Mouse (Mus musculus) layer of hippocampus, postnatal 10 days (tissue): Measurements from ENCODE around the gene Gpr33. TPM values are rescaled to one million over a fixed set of nuclear protein-coding genes. Genes with fewer than 3 reads are reported as not detected.

ENCODE experiments used
- DNase-seq, 2 experiments: peaks; one replicate each; pipeline ENCODE4 v3.0.0; 2021; ENCODE audit warnings: low spot score in 2 of 2
- long read RNA-seq: library from polyadenylated mRNA; stranded (forward); transcript quantifications from one replicate; pipeline ENCODE4 v2.0.0, GENCODE M21; 2023
- total RNA-seq, 2 experiments: library from RNA; stranded (reverse); gene quantifications; 2 replicates each; pipeline ENCODE4 v1.2.3; 2021

The Gpr33 gene
- total RNA-seq = not detected
- long read RNA-seq = 0 reads

DNA sequence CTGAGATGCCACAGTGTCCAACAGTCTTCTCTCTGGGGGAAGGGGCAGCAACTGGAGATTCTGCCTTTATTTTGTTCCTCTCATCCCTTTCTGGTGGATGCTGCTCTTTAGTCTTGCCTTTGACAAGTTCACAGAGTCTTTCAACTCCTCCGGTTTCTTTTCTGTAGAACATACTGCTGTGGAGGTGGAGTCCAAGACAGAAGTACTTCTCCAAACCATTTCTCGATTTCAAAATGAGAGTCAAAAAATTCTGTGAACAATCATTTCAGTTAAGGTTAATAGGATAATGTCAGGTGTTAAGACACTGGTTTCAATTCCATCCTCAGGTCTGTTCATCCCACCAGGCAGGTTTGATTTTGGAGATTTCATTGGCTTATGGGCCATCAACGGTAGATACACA is at the start of gene Gpr33:
TSS of gene Gpr33 (minus strand) at position 101 of the 400 bp plus-strand sequence.
- DNase-seq = no peak

DNA sequence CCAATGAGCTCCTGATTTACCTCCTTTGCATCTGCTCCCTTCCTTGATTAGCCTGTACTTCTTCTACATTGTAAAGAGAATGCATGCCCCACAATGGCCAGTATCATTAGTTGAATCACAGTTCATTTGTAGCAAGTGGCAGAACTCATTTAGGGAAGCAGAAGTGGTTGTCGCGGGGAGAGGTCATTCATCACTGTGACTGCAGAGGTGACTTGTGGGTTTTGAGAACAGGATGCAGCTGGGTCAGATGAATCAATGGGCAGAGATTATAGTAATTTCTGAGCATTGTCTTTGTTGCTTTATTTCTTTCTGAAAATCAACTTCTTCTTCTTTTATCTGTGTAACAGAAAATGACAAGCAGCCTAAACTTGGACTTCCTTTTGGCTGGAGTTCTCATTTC is 21.5 kb upstream of the Gpr33 start:
- no peak for DNase-seq

DNA sequence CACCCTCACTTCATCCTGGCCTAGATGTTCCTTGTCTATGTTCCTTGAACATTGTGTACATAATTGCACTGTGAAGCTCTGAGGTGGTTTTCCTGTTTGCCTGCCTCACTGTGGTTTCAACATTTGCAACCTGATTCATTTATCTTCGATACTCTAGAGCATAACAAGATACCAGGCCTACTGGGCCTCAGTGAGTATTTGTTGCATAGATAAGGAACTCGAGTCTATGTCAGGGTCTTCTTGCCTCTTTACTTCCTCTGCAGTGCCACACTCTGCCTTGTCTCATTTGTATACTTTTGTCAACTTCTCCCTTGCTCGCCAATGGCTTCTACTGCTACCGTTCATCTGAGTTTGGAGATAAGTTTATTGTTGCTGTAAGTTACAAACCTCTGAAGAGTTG is 18.5 kb upstream of the Gpr33 start:
- no peak for DNase-seq

DNA sequence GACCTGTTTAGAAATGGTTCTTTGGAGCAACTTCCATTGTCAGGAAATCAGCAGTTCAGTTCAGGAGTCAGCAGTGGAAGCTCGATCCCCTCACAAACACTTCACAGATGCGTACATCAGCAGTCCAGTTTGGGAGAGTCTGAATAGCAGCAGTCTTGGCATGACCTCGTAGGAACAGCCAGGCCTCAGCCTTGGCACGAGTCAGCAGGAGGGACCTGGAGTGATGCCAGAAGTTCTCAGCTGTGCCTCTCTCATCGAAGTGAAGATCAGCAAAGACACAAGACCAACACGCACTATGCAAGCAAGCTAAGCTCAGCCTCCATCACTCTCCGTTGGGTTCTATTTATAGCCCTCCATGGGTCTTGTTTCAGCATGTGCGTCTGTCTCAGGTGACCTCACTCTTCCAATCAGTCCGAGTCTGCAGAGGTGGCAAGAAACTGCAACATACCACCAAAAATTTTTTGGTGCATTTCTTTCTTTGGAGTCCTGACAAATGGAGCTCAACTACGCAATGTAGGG is 15.0 kb upstream of the Gpr33 start:
- peak; percentile 22 to 28 for DNase-seq

DNA sequence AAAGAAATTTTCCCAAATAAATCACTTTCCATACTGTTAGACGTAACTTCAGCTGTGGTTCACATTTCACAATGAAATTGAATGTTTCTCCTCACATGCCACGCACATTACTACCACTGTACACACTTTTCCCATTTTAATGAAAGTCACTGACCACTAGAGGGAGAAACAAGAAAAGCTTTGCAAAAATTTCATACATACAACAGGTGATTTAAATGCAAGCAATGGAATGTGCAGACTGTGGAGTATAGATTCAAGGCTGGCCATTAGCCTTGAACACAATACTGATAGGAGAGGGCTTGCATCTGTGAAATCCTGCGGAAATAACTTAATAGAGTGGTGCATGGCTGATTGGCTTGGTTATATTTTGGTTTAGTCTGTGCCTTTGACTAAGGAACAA is 10.5 kb upstream of the Gpr33 start:
- no peak for DNase-seq

DNA sequence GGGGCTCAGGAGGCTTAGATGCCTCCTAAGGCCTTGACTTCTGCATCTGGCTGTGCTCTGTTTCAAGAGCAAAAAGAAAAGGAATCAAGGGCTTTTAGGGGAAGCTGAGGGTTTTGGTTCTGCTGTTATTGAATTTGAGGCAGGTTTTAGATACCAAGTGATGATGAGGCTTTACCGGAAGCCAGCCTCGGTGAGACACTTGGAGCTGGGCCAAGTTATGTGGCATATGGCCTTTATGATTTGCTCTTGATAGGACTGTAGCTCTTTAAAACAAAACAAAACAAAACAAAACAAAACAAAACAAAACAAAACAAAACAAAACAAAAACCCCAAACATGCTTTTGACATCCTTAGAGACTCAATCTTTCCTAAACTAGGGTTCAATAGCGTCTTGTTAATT is 7.1 kb upstream of the Gpr33 start:
- DNase-seq = no peak

DNA sequence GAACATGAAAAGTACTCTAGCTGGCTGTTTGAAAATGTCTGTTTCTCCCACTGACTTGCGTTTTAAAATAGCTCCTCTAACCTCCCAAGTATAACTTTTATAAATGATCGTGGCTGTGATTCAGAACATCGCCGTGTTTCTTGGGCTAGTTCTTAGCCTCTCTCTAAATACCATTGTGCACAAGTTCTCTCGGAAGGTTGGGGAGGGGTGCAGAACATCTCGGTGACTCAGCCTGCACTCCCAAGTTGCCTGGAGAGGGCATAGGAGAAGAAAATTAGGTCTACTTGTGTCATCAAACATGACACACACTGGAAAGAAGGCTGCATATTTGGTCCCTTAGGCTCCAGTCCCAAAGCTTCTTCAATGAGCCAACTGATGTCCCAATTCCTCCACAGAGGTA is 4.4 kb upstream of the Gpr33 start:
- DNase-seq = no peak

DNA sequence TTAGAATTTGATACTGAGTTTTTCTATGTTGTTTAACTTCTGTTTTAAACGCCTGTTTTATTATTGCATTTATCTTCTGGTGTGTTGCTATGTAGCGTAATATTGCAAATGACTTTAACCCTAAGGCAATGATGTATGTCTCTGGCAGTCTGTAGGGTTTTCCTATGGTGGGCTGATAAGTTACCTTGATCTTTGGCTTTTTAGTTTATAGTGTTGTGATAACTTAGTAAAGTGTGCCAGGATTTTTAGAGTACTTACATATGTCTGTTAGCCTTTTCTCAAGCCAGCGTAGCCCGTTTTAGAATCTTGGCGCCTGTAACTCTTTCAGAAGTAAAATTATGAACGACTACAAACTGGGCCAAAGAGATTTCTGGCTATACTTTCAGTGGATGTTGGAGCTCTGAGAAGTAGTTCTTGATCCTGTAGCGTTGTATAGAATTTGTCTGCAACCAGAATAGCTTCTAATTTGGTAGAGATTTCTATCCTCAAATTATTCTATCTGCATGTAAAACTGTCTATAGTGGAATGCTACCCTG is 13.3 kb downstream of the Gpr33 start:
- no peak for DNase-seq

DNA sequence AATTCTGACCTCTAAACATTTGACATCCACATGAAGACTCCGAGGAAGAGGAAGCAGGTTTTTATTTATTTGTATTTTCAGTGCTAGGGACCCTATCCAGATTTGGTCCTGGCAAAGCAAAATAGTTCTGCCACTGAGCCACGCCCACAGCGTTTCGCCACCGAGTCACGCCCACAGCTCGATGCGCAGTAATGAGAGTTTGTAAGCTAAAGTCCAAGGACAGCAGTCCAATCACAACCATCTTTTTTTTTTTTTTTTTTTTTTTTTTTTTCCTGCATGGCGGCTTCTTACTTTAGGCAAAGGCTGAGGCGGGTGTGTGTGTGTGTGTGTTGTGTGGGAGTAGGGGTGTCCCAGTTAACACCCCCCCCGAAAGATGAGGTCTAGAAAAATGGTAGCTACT is 13.8 kb downstream of the Gpr33 start:
- no peak for DNase-seq

DNA sequence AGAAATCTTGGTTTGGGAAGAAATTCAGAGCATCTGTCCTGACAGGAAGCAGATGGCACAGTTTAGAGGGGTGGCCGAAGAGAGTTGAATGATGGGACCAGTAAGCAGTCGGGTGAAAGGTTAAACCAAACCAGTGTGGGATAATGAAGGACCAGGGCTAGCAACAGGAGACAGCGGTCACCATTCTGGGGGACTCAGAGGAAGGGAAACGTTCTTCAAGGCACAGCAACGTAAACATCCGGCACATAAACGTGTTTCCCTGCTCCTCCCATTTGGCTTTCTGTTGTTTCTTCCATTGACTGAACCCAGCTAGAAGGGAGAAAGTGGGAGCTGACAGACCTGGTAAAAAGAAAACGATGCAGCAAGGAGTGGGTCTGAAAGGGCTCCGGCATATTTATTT is 14.6 kb downstream of the Gpr33 start:
- no peak for DNase-seq

DNA sequence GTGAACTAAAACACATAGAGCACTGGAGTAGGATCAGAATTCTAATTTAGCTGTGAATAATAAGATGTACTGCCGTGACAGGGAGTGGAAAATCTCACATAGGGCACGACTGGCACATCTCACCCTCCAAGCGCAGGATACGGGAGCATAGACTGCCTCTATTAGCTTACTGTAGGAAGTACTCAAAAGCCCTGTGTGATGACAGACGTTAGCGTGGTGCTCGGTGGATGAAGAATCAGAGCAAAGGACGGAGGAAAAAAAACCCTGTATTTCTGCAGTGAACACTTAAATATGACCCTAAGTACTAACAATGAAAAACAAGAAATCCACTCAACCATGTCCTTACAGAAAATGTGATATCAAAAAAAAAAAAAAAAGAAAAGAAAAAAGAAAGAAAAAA is 15.7 kb downstream of the Gpr33 start:
- no peak for DNase-seq

DNA sequence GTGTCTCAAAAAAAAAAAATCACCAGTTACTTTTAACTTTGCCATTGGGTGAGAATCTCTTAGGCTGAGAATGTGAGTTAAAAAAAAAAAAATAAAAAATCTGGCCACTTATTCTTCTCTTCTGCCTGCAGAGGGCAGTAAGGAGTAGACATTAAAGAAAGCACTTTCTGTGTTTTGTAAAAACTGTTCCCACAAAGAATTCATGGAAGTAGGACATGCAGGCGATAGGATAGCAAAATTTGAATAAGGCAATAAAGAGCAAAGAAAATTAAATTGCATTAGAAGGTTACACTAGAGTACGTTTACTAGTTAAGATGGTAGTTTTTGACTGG is 17.3 kb downstream of the Gpr33 start:
- no peak for DNase-seq

DNA sequence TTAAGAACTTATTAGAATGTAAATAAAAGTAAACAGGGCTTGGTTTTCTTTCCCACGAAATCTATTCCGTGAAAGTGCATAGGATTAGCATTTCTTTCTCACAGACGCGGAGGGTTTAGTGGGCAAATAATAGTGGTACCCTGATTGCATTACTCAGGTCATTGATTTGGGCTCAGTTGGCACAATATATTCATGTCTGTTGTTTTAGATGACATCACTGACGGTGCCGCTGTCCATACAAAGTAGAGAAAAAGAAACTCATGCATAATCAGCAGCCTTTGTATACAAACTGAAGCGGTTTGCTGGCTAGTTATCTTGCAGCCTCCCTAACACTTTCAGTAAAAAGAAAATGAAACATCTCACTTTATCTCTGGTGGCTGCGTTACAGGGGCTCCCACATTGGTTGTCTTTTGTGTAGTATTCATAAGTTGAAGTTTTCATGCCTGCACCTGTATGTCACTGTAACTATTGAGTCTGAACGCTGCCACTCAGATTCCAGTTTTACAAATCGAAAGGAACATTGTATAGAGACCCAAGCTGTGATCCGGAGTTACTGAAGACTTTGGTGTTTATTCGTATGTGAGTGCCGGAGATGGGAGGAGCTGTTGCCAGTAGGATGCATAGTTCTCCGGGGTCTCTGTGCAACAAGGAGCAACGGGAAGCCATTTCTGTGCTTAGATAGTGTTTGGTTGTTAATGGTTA is 17.8 kb downstream of the Gpr33 start:
- no peak for DNase-seq

DNA sequence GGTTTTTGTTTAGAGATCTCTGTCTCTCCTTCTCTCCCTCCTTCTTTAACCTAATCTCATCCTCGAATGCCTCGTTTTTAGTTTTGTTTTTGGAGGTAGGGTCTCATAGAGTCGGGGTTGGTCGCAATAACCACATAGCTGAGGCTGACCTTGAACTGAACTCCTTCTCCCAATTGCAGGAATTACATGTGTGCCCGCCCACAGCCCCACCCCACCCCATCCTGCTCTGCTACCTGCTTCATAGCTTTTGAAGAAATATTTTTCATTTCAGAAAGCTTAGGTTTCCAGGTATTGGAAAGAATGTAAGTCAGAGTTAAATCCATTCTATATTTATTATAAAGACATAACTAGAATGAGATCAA is 21.2 kb downstream of the Gpr33 start:
- no peak for DNase-seq

DNA sequence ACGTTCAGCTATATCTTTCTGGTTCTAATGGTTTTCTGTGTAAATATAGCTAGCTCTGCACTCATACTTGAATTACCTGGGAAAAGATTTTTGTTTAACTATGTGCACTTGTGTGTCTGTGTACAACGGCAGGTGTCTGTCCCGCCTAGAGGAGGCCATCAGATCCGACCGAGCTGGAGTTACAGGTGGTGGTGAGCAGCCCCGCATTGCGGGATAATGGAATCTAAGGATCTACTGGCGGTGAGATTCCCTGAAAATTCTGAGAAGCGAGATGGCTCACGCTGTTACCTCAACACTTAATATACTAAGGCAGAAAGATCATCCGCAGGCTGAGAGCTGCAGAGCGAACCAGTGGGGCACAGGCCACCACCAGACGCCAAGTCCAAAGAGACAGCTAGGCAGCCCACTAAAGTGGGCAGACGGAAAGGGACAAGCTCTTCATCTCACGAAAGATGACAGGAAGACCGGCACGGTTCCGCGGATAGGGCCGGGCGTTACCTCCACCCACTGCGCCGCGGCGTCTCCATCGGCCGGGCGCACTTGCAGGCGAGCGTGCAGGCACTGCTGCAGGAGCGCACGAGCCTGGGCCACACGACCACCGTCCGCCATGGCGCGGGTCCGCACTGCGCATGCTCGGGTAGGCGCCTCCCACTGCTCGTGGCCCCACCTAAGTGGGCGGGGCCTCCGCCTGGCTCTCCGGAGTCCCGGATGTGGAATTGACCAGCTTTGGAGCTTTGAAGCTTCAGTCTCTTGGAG is 21.8 kb downstream of the Gpr33 start, which contains the start of gene Dtd2:
TSS of gene Dtd2 (minus strand) at position 625 of the 756 bp plus-strand sequence.
- peak; percentile 97 to 98 for DNase-seq

DNA sequence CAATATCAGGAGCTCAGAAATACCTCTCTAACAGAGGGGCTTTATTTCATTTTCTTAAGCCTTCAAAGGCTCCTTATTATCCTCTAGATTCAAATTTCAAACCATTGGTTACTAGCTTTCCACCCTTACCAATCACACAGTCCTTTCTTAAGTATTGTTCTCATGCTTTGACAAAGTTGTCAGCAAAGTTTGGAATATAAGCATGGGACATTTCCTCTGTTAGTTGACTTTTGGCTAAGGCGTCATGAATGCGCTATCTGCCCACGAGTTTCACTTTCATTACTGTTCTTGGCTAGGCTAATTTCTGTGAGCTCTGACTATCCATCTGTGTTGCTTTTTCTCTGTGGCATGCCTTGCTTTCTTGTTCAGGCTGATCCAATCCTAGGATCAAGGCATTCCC is 25.1 kb downstream of the Gpr33 start:
- no peak for DNase-seq

DNA sequence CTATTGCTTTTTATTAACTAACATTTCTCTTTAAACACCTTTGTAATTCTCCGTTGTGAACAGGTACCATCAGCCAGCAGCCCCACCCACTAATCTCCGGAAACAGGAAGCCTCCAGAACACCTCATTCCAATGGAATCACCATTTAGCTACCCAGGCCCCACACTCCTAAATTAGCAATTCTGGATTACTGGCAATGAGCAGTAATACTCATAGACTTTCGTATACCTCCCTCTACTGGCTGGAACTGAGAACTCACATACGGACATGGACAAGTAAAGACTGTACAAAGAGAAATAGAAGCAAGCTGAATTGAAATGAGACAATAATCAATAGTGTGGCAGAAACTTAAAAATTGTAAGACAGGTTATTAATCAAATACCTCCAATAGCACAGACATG is 26.3 kb downstream of the Gpr33 start:
- DNase-seq = peak; percentile 60 to 73

DNA sequence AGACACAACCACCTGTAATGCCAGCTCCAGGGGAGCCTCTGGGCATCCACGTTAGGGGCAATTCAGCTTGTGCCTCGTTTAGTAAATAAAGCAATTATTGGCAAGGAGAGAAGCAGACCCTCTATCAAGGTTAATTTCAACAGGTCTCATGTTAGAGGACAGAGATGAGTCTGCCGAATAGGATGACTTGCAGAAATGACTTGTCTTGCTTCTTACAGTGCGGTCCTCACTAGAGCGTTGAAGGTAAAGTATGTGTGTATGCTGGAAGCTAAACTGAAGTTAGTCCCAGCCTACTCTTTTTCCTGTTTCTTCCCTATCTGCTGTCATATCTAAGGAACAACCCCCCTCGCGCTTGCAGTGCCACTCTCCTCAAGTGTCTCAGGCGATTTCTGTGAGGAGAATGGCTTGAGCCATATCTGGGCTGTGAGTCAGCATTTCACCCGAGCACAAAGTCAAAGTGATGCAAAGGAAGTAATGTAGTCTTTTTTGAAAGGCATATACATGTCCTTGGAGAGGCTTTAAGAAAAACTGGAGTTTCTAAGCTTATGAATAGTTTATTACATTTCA is 29.4 kb downstream of the Gpr33 start:
- no peak for DNase-seq

DNA sequence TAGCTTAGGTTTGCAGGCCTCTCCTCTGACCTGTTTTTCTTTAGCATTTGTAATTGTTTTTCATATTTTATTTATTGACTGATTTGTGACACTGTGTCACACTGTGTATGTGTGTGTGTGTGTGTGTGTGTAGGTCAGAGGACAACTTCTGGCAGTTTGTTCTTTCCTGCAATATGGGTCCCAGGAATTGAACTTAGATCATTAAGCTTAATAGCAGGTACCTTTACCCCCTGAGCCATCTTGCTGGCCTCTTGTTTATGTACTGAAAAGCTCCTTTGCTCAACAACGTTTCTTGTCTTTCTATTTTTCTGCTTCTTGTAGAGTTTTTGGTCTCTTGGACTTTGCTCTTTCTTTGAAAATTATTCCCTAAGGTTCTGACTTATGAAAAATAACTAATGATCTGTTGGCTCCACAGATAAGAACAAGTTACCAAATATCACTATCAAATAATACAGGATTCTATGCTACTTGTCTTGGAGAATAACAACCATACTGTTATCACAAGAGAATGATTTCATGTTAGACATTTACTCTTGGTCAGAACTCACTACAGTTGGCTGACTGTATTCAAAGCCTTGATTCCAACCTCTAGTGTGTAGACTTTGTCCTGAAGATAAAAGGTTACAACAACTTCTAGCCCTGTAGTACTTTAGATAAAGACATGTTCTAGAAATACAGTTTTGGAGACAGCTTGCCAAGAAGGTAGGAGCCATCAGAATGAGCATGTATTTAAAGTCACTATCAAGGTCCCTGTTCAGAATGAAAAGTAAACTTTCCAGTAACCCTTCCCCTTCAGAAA is 31.9 kb downstream of the Gpr33 start:
- DNase-seq = no peak

DNA sequence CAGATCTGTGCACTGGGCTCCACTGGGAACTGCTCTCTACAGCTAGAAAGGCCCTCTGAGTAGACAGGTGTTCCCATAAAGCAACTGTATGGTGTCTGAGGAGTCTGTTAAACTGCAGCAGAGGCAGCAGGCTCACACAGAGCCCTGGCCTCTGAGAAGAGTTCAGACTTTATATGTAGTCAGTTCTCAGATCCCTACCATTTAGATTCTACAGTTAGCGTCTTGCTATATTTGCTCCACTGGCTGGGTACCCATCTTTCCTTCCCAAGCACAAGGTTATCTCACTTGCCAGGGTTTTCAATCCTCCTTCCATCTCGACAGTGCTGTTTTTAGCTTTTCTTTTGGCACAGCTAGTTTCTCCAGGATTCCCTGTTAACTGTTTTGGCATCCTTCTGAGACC is 37.2 kb downstream of the Gpr33 start:
- no peak for DNase-seq

DNA sequence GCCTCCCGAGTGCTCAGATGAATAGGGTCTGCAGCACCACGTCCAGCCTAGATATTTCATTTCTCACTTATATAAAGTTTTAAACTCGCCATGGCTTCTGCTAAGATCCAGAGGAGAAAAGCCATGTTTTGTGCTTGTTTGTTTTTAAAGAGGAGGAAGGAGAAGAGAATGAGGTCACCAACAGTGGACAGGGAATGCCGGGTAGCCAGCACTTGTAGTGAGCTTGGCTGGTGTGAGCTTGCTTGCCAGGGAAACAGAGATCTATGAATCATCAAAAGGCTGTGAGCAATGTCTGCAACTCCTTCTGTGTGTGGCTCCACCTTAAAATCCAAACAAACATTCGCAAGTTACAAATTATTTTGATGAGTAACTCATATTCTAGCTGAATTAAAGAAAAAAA is 39.3 kb downstream of the Gpr33 start:
- DNase-seq = no peak
